Mouse (Mus musculus) megakaryocyte, embryonic 14.5 days (primary cell): ENCODE data around the gene Dmc1.

Source experiments
- FLI1 ChIP-seq: IDR thresholded peaks from 2 replicates; pipeline ENCODE4 v1.6.1; 2012; ENCODE audit warnings: low read length, inconsistent platforms, mixed read lengths
- GATA1 ChIP-seq: IDR thresholded peaks from 3 replicates; pipeline ENCODE4 v1.6.1; 2012; ENCODE audit warnings: mixed read lengths, low read length, inconsistent platforms, borderline replicate concordance

GRCm38 (mm10) chr15:79630471-79630870 lies 25.6 kb upstream of the Dmc1 start:
- no peak for TF ChIP-seq GATA1
- TF ChIP-seq FLI1: no peak
